Mouse (Mus musculus): ENCODE results near the gene Elovl6. TPM values are rescaled to one million over a fixed set of nuclear protein-coding genes. Genes with fewer than 3 reads are reported as not detected.

Gene Elovl6
- polyA plus RNA-seq, 1 experiment from 2014 or later, result 6.4 TPM

DNA sequence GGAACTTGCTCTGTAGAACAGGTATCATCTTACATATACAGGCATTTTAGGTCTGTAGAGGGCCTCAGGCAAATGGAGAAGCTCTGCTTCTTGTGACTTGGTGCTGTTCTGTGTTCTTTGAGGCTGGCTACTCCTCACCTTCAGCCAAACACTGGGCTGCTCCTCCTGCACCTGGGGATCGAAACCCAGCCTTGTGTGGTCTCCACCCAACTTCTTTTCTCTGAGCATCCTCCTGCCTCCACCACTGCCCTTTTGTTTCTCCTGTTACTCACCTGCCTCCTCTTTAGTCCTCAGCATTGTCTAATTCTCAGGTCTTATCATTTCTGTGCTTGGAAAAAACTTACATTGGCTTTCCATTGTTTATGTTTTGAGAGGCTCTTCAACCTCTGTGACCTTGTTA is 12.1 kb downstream of the Elovl6 start:
- H3K4me1 ChIP-seq (replicated peaks), result 0 out of 2 replicates have a peak, but pooled peaks cover 3% of the 10 kb centered on the region
- H3K27ac ChIP-seq, result no peak overlapping the region
- no peaks in the 10 kb centered on the region for H3K9me3 ChIP-seq (replicated peaks)
- H3K27me3 ChIP-seq, result no peaks in the 10 kb centered on the region
- ATAC-seq (replicated peaks; ENCODE audit: insufficient number of reproducible peaks, insufficient read depth, low FRiP score, low read depth), result no peak
- 95% methylated on average over 1 of the region's 1 CpGs for WGBS
- H3K4me3 ChIP-seq, result no peak overlapping the region
- H3K9ac ChIP-seq, result no peak overlapping the region
- H3K36me3 ChIP-seq, result peaks cover 9% of the 10 kb centered on the region; the same call in 1 of the 2 replicates
- no peak overlapping the region for H3K4me2 ChIP-seq

DNA sequence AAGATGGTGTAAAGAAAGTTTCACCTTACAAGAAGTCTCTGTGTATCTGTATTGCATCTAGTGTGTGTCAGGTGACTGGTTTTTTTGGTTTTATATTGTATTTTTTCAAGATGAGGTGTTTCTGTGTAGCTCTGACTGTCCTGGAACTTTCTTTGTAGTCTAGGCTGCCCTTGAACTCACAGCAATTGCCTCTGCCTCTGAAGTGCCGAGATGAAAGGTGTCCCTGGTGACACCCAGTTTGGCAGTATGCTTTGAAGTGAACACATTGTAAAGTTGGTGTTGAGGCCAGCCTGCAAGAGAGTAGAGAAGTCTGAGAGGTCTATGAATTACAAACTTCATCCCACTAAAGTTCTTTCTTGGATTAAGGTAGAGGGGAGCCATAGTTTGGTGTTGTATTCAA is 13.1 kb downstream of the Elovl6 start:
- Histone ChIP-seq H3K9ac (no peak overlapping the region), H3K4me2 (no peak overlapping the region), H3K36me3 (peaks cover 9% of the 10 kb centered on the region; the same call in 1 of the 2 replicates), H3K9me3 (replicated peaks) (no peaks in the 10 kb centered on the region), H3K4me3 (no peak overlapping the region), H3K27ac (no peak overlapping the region), H3K4me1 (replicated peaks) (0 out of 2 replicates have a peak, but pooled peaks cover 3% of the 10 kb centered on the region), H3K27me3 (no peaks in the 10 kb centered on the region)
- 61% methylated on average over 1 of the region's 1 CpGs for WGBS
- ATAC-seq (replicated peaks; ENCODE audit: insufficient number of reproducible peaks, insufficient read depth, low FRiP score, low read depth), result no peak

DNA sequence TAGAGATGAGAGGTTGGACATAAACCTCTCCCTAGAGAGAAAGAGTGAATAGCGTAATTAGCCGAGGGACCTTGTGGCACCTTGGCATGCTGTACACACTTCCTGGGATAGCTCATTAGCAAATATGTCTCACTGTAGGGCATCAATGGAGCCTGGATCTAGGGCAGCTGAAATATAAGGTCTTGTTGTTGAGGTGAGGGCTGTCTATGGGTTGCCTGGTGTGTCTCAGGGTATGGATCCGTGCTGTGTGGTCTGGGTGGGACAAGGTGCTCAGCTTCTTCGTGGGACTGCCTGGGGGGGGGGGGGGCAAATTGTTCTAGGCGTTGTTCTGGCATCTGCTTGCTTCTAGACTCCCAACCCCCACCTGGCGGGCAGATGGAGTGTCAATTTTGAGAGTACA is 13.6 kb downstream of the Elovl6 start:
- H3K9me3 ChIP-seq (replicated peaks), result no peaks in the 10 kb centered on the region
- H3K36me3 ChIP-seq, result peaks cover 9% of the 10 kb centered on the region; the same call in 1 of the 2 replicates
- no peak overlapping the region for H3K4me2 ChIP-seq
- no peak overlapping the region for H3K27ac ChIP-seq
- 86% methylated on average over 6 of the region's 6 CpGs for WGBS
- no peak overlapping the region for H3K4me3 ChIP-seq
- H3K9ac ChIP-seq, result no peak overlapping the region
- 0 out of 2 replicates have a peak, but pooled peaks cover 3% of the 10 kb centered on the region for H3K4me1 ChIP-seq (replicated peaks)
- no peak for ATAC-seq (replicated peaks; ENCODE audit: insufficient number of reproducible peaks, insufficient read depth, low FRiP score, low read depth)
- H3K27me3 ChIP-seq, result no peaks in the 10 kb centered on the region

DNA sequence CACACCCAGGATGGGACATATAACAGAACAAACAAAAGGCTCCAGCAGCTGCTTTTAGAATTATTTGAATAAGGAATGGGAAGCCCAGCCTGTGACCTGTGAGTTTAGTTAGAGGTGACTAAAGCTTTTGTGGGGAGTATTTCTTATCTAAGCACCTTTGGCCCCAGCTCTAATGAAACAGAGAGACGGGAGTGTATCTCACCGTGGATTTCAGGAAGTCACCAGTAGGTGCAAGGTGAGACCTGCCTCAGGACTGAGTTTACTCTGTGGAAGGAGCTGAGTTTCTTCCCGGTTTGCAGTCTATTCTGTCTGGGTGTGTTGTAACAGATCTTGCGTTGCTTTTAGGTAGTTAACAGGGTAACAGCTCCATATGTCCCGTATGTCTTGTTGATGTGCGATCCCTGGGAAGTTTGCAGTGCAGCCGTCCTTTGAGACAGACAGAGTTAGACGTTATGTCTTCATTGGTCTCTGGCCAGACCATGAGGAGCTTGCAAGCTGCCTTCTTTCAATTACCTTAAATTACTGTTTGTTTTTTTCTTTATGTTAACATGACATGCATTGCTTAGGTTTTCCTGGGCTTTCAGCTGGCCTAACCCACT is 15.8 kb downstream of the Elovl6 start:
- H3K9ac ChIP-seq, result no peak overlapping the region
- H3K27ac ChIP-seq, result no peak overlapping the region
- no peaks in the 10 kb centered on the region for H3K27me3 ChIP-seq
- peaks cover 15% of the 10 kb centered on the region; the same call in 1 of the 2 replicates for H3K4me1 ChIP-seq (replicated peaks)
- H3K9me3 ChIP-seq (replicated peaks), result no peaks in the 10 kb centered on the region
- H3K36me3 ChIP-seq, result peaks cover 9% of the 10 kb centered on the region; the same call in 1 of the 2 replicates
- H3K4me2 ChIP-seq, result no peak overlapping the region
- ATAC-seq (replicated peaks; ENCODE audit: insufficient number of reproducible peaks, insufficient read depth, low FRiP score, low read depth), result no peak
- no peak overlapping the region for H3K4me3 ChIP-seq
- 57% methylated on average over 8 of the region's 8 CpGs for WGBS

DNA sequence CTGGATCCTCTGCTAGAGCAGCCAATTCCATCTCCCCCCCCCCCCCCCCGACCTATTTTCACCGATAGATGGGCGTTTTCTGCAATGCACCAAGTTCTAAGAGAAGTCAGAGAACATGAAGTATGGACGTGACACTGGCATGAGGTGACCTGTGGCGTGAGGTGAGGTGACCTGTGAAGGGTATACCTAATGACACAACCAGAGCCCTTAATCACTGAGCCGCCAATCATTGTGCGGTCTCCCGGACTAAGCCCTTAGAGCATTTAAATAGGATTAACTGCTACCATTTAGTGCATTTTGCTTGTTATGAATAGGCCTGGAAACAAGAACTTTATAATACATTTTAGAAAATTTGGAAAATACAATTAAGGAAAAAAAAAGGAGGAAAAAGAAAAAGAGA is 16.6 kb downstream of the Elovl6 start:
- Histone ChIP-seq H3K9ac (no peak overlapping the region), H3K4me2 (no peak overlapping the region), H3K9me3 (replicated peaks) (no peaks in the 10 kb centered on the region), H3K4me3 (no peak overlapping the region), H3K4me1 (replicated peaks) (peaks cover 15% of the 10 kb centered on the region; the same call in 1 of the 2 replicates), H3K36me3 (peaks cover 3% of the 10 kb centered on the region; the same call in 1 of the 2 replicates), H3K27me3 (no peaks in the 10 kb centered on the region), H3K27ac (no peak overlapping the region)
- no peak for ATAC-seq (replicated peaks; ENCODE audit: insufficient number of reproducible peaks, insufficient read depth, low FRiP score, low read depth)
- WGBS, result 86% methylated on average over 8 of the region's 8 CpGs

DNA sequence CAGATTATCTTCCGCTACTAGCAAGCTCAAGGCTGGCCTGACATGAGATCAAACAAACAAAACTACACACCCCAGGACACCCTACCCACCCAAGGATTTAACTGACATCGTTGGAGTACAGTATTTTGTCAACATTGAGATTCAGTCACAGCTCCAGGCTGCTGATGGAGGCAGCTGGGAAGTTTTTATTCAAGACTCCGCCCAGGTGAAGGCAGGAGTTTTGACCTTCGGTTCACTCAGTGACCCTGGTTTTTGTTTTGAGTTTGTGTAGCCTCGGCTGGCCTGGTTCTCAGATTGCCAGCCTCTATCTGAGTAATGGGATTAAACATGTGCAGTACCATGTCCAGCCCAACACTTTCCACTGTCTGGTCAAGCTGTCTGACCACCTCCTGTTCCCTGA is 17.4 kb downstream of the Elovl6 start:
- Histone ChIP-seq H3K27ac (no peak overlapping the region), H3K9me3 (replicated peaks) (no peaks in the 10 kb centered on the region), H3K36me3 (no peaks in the 10 kb centered on the region), H3K27me3 (no peaks in the 10 kb centered on the region), H3K4me2 (no peak overlapping the region), H3K9ac (no peak overlapping the region), H3K4me3 (no peak overlapping the region), H3K4me1 (replicated peaks) (peaks cover 15% of the 10 kb centered on the region; the same call in 1 of the 2 replicates)
- 53% methylated on average over 5 of the region's 5 CpGs for WGBS
- no peak for ATAC-seq (replicated peaks; ENCODE audit: insufficient number of reproducible peaks, insufficient read depth, low FRiP score, low read depth)

DNA sequence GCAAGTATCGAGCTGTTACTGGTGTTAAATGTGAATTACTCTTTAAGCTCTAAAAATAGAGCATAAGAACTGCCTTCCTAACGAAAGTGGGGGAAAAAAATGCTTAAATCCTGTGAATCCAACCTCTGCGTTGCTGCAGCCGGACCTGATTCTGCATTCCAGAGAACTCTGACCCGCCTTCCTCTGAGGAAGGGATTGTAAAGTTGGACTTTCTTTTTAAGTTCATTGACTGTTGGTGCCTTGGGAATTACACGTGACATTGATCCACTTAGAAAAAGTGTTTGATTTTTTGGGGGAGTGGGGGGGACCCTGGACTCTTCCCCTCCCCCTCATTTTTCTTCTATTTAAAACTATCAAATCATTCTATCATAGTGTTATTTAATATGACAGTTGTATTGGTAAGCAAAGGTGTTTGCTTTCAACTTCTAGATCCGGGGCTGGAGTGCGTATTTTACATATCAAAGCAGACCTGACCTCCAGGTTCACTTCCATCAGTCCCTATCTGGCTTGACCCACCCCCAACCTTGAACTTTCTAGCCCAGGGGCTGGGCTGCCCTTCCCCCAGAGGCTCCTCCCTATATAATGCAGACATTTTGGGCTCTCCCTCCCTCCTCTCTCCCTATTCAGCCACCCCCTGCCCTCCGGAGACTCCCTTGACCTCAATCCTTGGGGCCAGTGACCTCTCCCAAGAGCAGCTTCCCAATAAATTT is 19.6 kb downstream of the Elovl6 start:
- H3K9me3 ChIP-seq (replicated peaks), result no peaks in the 10 kb centered on the region
- H3K4me3 ChIP-seq, result no peak overlapping the region
- no peaks in the 10 kb centered on the region for H3K27me3 ChIP-seq
- no peak overlapping the region for H3K9ac ChIP-seq
- H3K27ac ChIP-seq, result no peak overlapping the region
- H3K36me3 ChIP-seq, result no peaks in the 10 kb centered on the region
- H3K4me1 ChIP-seq (replicated peaks), result peaks cover 15% of the 10 kb centered on the region; the same call in 1 of the 2 replicates
- no peak for ATAC-seq (replicated peaks; ENCODE audit: insufficient number of reproducible peaks, insufficient read depth, low FRiP score, low read depth)
- 65% methylated on average over 9 of the region's 9 CpGs for WGBS
- H3K4me2 ChIP-seq, result no peak overlapping the region

DNA sequence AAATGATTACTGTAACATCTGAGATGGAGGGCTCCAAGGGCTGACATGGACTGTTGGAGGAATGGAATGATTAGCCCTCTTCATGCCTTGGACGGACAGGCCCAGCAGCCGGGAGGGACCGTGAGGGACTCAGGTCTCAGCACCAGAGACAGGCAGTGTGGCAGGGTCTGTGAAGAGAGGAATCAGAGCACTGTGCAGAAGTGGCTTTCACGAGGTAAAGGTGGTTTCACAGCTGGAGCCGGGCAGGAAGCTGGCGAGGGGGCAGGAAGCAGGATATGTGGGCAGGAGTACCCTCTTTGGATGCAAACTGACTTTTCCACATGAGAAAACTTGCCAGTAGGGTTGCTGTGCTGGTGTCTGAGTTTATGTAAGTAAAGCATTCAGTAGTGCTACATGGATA is 20.2 kb downstream of the Elovl6 start:
- 66% methylated on average over 6 of the region's 6 CpGs for WGBS
- Histone ChIP-seq H3K4me3 (no peak overlapping the region), H3K9me3 (replicated peaks) (no peaks in the 10 kb centered on the region), H3K36me3 (no peaks in the 10 kb centered on the region), H3K9ac (no peak overlapping the region), H3K4me1 (replicated peaks) (peaks cover 15% of the 10 kb centered on the region), H3K4me2 (no peak overlapping the region), H3K27me3 (no peaks in the 10 kb centered on the region), H3K27ac (no peak overlapping the region)
- ATAC-seq (replicated peaks; ENCODE audit: insufficient number of reproducible peaks, insufficient read depth, low FRiP score, low read depth), result no peak

DNA sequence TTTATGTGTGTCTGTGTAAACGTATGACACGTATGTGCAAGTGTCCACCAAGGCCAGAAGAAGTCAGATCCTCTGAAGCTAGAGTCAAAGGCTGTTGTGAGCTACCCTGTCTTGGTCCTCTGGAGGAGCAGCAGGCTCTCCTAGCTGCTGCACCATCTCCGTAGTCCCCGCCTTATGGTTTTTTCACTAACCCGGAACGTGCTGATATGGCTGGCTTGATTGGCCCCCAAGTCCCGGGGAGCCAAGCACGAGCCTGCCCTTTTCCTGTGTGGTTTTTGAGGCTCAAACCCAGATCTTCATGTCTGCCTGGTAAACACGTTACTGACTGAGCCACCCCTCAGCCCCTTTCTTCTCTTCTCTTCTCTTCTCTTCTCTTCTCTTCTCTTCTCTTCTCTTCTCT is 21.0 kb downstream of the Elovl6 start:
- H3K27ac ChIP-seq, result no peak overlapping the region
- H3K4me2 ChIP-seq, result no peak overlapping the region
- 72% methylated on average over 9 of the region's 9 CpGs for WGBS
- no peak overlapping the region for H3K9ac ChIP-seq
- peaks cover 12% of the 10 kb centered on the region for H3K4me1 ChIP-seq (replicated peaks)
- ATAC-seq (replicated peaks; ENCODE audit: insufficient number of reproducible peaks, insufficient read depth, low FRiP score, low read depth), result no peak
- H3K27me3 ChIP-seq, result no peaks in the 10 kb centered on the region
- no peaks in the 10 kb centered on the region for H3K36me3 ChIP-seq
- H3K9me3 ChIP-seq (replicated peaks), result no peaks in the 10 kb centered on the region
- no peak overlapping the region for H3K4me3 ChIP-seq

DNA sequence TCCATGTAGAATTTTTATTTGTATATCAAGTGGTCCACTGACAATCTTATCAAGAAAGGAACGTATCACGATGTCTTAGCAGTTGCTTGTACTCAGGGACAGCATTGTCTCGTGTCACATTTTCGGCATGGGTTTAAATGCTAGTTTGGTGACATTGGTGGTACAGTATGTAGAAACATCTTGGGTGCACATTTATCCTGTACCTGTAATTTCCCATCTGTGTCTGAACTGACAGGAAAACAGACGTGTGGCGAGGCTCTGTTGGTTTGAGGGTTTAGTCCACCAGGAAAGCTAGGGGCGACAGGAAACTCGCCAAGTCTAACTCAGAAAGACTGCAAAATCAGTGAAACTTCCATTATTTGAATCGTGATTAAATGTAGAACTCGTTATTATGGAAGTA is 21.5 kb downstream of the Elovl6 start:
- WGBS, result 85% methylated on average over 10 of the region's 10 CpGs
- no peak overlapping the region for H3K9ac ChIP-seq
- no peaks in the 10 kb centered on the region for H3K36me3 ChIP-seq
- H3K27me3 ChIP-seq, result no peaks in the 10 kb centered on the region
- H3K4me1 ChIP-seq (replicated peaks), result peaks cover 15% of the 10 kb centered on the region
- no peak overlapping the region for H3K4me2 ChIP-seq
- no peak overlapping the region for H3K27ac ChIP-seq
- ATAC-seq (replicated peaks; ENCODE audit: insufficient number of reproducible peaks, insufficient read depth, low FRiP score, low read depth), result no peak
- H3K9me3 ChIP-seq (replicated peaks), result no peaks in the 10 kb centered on the region
- H3K4me3 ChIP-seq, result no peak overlapping the region

DNA sequence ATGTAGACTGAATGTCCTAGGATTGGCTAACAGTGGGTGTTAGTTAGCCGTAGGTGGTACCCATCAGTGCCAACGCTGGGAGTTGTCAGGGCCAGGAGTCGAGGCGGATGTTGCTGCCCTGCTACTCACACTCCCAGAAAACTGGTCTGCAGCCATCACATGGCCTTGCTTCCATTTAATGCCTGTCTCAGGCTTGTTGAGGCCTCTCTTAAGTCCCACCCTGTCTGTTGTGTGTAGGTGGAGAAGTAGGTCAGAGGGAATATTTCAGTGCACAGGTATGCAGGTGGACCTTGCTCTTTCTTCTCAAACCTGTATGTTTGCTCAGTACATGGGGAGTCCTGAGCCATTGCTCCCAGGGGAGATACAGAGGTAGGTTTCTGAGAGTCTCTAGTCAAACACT is 22.3 kb downstream of the Elovl6 start:
- Histone ChIP-seq H3K4me1 (replicated peaks) (peaks cover 15% of the 10 kb centered on the region), H3K9me3 (replicated peaks) (no peaks in the 10 kb centered on the region)
- no peak for ATAC-seq (replicated peaks; ENCODE audit: insufficient number of reproducible peaks, insufficient read depth, low FRiP score, low read depth)

DNA sequence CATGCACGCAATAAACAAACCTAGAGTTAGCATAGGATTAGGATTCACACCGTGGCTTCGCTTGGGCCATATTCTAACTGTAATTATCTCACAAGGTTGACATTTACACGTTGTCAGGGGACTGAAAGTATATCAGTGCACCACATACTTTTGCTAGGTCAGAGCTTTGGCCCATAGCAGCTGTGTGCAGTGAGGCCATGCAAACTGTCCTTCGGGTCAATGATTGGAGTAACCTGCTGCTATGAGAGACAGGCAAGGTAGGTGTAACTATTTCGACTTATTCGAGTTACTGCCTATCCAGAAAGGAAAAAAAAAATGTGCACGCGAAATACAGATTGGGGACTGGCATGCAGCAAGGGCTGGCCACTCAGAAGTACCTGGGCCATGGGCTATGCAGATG is 24.9 kb downstream of the Elovl6 start:
- Histone ChIP-seq H3K4me3 (no peak overlapping the region), H3K9ac (no peak overlapping the region), H3K4me1 (replicated peaks) (peaks cover 6% of the 10 kb centered on the region), H3K27me3 (no peaks in the 10 kb centered on the region), H3K9me3 (replicated peaks) (no peaks in the 10 kb centered on the region), H3K4me2 (no peak overlapping the region), H3K36me3 (no peaks in the 10 kb centered on the region), H3K27ac (no peak overlapping the region)
- whole genome bisulfite sequencing, result 74% methylated on average over 9 of the region's 9 CpGs
- ATAC-seq (replicated peaks; ENCODE audit: insufficient number of reproducible peaks, insufficient read depth, low FRiP score, low read depth), result no peak

More for the DNA sequence above, 22.3 kb downstream of the Elovl6 start:
- Histone ChIP-seq H3K9ac (no peak overlapping the region), H3K27ac (no peak overlapping the region), H3K27me3 (no peaks in the 10 kb centered on the region), H3K36me3 (no peaks in the 10 kb centered on the region), H3K4me3 (no peak overlapping the region), H3K4me2 (no peak overlapping the region)
- WGBS, result 83% methylated on average over 4 of the region's 4 CpGs

All from heart, embryonic 15.5 days (tissue).